Mouse (Mus musculus) CH12.LX (cell line): ENCODE measurements around the gene Tbc1d14.

Source experiments
- CTCF ChIP-seq, 2 experiments: IDR thresholded peaks in 1 of 2; conservative IDR thresholded peaks in 1 of 2; 2 replicates each; pipeline ENCODE4 v1.5.1; 2011 to 2012; ENCODE audit warnings: low read depth in 2 of 2, low read length in 2 of 2, improper control_type of control experiment in 1 of 2, inconsistent platforms in 1 of 2, mild to moderate bottlenecking in 1 of 2, moderate library complexity in 1 of 2
- EP300 ChIP-seq: IDR thresholded peaks from 2 replicates; pipeline ENCODE4 v1.6.1; 2011; ENCODE audit warnings: low read length, improper control_type of control experiment
- PAX5 ChIP-seq: IDR thresholded peaks from 2 replicates; pipeline ENCODE4 v1.6.1; 2012; ENCODE audit warnings: low read length, inconsistent platforms, mixed read lengths
- POLR2AphosphoS2 ChIP-seq: IDR thresholded peaks from 2 replicates; pipeline ENCODE4 v1.6.1; 2011; ENCODE audit warnings: low read depth, low read length, improper control_type of control experiment
- USF2 ChIP-seq: conservative IDR thresholded peaks from 2 replicates; pipeline ENCODE4 v1.6.1; 2011; ENCODE audit warnings: low read depth, low read length, improper control_type of control experiment
- ZMIZ1 ChIP-seq: IDR thresholded peaks from 2 replicates; pipeline ENCODE4 v1.6.1; 2012; ENCODE audit warnings: low read depth, mild to moderate bottlenecking, inconsistent platforms, low read length, improper control_type of control experiment

DNA sequence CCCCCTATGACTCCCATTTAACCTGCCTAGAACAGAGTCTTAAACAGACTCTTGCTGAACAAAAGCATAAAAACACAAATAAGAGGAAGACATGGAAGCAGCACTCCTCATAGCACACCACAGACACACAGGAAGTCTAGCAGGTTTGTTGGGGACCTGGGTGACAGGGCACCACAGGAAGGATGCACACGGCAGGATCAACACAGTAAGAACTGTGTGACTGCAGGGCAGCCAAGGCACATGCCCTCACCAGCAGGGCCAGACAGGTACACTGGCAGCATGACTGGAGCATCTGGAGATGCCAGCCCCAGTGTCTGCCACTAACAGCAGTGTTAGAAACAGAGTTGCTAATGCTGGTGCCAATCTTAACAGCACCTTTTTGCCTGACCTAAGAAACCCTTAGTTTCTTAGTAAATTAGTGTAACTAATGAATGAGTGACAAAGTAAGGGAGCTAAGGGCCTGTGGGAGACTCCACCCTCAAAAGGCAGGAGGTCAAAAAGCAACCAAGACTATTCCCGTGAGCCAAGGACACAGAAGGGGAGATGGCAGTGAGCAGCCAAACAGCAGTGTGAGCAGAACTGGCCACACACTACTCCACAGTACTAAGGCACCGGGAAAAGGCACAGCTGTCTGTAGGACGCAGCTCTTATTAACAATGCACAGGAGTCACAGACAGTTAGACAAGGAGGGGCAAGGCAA is 22.4 kb downstream of the Tbc1d14 start:
- TF ChIP-seq POLR2AphosphoS2 (no peak), CTCF (conservative IDR thresholded peaks at IDR 0.05 in 1 of 2, IDR thresholded peaks at IDR 0.05 in 1 of 2; ENCODE audit: low read depth in 2 of 2, low read length in 2 of 2) (no peak), PAX5 (no peak), USF2 (no peak), EP300 (no peak), ZMIZ1 (no peak)
